Mouse (Mus musculus) E14TG2a.4 (cell line): ENCODE results near the gene Cxcr6.

Source experiments
- CTCF ChIP-seq: conservative IDR thresholded peaks from 2 replicates; pipeline ENCODE4 v1.5.1; 2014; ENCODE audit warnings: low read length
- NANOG ChIP-seq: IDR thresholded peaks from 2 replicates; pipeline ENCODE4 v1.6.1; 2014; ENCODE audit warnings: borderline replicate concordance, low read length, mixed read lengths

- no peak for TF ChIP-seq CTCF
- TF ChIP-seq NANOG = no peak
These were observed 34.0 kb downstream of the Cxcr6 start for GRCm38 (mm10) chr9:123840243-123840642.
